Mouse (Mus musculus) embryo, embryonic 11 days (tissue): ENCODE data around the gene Trim25.
A peak's percentile ranks its signal among the peaks of the same experiment; 100 is the strongest.
"Not testable (repeated sequence)": the region's sequence is repeated elsewhere in the genome, so short reads cannot be mapped to it uniquely, and the experiment has no call there.

ENCODE experiments used
- DNase-seq: peaks from one replicate; pipeline ENCODE4 v3.0.0-alpha.2; 2015

Trim25 gene

DNA sequence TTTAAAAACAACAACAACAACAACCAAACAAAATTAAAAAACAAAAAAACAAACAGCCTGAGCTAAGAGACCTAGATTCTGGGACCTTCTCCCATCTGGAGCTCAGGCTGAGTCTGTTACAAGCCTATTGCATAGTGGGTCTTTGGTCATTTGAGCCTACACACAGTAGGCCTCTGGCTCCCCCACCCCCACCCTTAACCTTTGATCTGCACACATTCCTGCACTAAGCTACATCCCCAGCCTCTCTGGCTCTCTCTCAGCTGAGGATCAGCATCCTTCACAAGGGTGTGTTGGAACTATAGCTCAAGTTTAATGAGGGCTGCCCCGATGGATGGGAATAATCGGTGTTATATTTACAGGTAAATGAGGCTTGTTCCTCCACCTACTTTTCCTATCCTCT is 3.6 kb upstream of the Trim25 start:
- no peak for DNase-seq

DNA sequence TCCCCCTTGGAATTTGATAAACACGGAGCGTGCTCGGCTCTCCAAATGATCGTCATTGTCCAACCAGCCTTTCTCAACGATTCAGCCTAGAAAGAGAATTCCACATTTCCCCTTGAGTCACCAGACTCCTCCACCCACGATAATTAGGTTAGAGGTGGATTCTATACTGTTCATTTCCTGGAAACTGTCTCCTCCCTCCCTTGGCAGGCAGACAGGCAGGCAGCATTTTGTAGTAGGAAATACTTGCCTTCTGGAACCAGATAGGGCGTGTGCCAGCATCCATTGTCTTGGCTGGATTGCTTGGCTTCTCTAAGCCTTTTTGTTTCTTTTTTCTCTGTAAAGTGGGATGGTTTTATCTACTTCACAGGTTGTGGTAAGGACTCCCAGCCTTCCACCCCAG is 2.7 kb upstream of the Trim25 start:
- no peak for DNase-seq

DNA sequence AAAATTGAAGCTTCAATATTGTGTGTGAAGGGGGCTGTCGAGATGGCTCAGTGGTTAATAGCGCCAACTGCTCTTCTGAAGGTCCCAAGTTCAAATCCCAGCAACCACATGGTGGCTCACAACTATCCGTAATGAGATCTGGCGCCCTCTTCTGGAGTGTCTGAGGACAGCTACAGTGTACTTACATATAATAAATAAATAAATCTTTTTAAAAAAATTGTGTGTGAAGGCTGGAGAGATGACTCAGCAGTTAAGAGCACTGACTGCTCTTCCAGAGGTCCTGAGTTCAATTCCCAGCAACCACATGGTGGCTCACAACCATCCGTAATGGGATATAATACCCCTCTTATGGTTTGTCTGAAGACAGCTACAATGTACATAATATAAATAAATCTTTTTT is 1.8 kb upstream of the Trim25 start:
- not testable (repeated sequence) for DNase-seq

DNA sequence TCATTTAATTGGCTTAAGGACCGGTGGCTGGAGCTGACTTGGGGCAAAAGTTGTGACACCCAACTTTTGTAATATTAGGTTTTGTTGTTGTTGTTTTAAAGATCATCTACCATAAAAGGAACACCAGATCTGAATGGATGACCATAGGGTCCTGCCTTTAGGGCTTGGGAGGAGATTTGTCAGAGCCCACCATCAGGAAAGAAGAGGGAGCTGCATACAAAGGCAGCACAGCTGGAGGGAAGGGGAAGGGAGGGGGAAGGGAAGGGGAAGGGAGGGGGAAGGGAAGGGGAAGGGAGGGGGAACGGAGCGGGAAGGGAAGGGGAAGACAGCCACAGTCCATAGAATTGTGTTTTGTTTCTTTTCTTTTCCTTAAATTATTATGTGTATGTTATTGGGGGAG is 770 bp upstream of the Trim25 start:
- no peak for DNase-seq

DNA sequence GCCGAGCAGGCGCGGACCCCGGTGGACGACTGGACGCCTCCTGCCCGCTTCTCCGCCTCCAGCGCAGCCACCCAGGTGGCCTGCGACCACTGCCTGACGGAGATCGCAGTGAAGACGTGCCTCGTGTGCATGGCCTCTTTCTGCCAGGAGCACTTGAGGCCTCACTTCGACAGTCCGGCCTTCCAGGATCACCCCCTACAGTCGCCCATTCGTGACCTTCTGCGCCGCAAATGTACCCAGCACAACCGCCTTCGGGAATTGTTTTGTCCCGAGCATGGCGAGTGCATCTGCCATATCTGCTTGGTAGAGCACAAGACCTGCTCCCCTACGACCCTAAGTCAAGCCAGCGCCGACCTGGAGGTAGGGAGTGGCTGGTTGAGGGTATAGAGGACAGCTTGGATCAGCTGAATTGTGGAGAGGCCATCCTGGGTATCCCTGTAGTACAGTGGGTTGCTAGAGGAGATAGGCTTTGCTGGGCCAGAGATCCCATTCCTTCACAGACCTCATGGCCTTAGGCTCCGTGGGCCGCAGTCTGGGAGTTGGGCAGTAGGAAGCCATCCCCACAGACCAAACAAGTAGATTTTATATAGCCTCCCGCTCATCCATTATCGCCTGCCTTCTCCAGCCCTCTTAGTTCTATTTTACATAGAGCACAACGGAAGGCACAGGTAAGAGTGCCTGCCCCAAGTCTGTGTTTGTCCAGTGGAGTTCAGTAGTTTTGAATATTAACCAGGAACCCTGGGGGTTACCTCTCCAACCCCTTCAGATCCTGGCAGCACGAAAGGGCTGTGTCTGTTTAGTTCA is 749 bp downstream of the Trim25 start:
- DNase-seq: no peak

DNA sequence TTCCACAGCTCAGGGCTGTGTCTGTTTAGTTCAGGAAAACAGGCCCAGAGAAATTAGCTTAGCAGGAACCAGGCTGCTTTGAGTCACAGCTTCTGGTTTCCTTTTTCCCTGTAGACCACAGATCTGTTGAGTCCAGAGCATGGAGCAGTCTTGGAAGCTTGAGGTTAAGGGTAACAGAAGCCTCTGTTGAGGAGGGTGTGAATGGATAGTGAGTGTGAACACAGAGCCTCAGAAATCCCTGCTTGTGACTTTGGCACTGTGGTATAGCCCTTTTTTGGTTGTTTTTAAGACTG is 1.3 kb downstream of the Trim25 start:
- no peak for DNase-seq

DNA sequence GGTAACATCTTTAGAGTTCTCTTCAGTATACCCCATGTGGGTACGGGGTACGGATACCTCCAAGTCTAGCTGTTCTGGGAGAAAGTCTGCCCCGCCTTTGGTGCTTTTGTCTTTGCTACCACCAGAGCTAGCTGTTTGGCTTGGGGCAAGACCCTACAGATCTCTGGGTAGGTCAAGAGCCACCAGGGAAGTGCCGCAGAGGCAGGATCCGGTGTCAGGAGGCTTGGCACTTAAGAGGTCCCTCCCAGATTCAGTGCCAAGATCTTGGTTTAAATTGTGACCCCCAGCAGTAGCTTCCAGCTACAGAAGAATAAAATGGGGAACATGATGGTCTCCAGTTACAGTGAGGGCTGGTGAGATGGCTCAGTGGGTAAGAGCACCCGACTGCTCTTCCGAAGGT is 2.4 kb downstream of the Trim25 start:
- no peak for DNase-seq

DNA sequence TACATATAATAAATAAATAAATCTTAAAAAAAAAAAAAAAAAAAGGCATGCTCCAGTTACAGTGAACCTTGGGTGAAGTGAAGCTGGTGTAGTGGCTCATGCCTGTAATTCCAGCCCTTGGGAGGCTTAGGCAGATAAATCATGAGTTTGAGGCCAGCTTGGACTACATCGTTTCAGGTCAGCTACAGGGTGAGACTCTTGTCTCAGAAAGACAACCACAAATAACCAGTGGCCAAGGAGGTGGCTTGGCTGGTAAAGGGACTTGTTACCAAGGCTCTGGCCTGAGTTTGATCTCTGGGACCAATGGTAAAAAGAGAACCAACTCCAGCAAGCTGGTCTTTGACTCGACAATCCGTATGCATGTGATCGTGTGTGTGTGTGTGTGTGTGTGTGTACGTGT is 2.9 kb downstream of the Trim25 start:
- DNase-seq: no peak

DNA sequence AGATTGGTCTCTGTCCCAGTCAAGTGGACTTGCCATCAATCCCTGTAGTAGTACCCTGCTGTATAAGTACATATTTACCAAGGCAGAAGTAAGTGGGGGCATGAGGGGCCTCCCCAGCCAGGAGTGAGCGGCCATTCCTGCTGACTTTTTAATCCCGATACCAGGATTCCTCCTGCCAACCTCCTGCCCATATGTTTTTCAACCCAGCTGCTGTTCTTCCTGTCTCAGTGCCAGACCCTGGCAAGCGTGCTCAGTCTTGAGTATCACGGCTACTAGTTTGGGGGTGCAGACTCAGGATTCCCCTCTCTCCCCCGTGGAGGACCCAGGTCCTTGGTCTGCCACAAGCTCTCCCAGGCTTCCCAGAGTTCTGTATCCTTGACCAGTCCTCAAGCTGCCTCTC is 3.4 kb downstream of the Trim25 start:
- DNase-seq: no peak

DNA sequence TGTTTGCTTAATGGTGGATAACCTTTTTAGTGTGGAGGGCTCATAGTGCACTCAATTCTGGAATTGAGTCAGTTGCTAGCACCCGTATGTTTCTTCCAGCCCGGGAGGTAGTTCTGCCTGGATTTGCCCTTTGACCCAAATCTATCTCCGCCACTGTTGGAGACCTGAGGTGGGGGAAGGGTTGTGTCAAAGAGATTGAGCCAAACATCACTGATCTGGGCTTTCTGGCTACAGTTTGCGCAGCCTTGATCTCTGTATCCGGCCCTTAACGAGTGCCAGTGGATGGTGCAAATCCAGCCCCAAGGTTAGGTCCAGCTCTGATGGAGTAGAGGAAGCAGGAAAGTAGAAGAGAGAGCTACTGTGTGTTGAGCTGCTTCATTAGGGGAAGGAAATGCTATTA is 3.9 kb downstream of the Trim25 start:
- no peak for DNase-seq

DNA sequence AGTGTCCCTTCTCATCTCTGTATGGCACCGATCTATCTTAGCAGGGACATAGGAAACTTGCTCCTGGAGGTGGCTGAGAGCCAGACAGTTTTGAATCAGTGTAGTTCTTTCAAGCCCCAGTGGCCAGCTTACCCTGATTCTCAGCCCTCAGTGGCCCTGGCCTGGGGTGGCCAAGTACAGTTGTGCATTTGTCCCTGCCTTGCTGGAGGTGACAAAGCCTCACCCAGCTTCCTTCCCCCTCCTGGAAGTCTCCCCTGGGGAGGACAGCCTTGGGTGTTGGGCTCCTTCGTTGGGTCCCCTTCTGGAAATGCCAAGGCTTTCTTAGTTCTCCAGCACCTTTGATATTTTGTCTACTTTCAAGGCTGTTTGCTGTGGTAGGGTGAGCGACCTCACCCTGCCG is 4.5 kb downstream of the Trim25 start:
- DNase-seq: no peak

DNA sequence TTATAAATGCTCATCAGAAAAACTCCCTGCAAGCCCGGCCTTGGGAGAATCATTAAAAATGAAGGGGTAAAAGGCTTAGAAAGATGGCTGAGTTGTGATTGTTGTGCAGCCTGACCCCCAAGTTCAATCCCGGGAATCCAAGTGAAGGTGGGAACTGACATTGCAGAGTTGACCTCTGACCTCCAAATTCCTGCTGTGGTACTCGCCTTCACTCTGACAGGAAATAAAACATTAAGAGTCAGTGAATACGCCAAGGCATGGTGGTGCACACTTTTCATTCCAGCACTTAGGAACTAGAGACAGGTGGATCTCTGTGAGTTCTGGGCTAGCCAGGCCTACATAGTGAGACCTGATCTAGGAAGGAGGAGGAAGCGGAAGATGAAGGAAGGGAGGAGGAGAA is 6.3 kb downstream of the Trim25 start:
- DNase-seq: no peak

DNA sequence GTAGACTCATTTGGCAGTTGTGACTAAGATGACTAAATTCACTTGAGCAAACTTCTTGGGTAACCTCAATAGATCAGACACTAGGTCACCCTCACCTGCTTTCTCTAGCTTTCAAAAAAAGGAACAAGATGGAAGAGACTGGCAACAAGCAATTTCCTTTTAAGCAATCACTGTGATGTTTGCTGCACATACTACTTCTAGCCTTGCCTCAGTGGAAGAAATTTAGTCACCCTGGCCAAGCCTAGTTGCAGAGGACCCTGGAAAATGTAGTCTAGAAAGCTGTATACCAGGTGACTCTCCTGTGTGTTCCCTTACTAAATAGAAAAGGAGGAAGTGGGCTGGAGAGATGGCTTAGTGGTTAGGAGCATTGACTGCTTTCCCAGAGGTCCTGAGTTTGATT is 7.2 kb downstream of the Trim25 start:
- DNase-seq: no peak

DNA sequence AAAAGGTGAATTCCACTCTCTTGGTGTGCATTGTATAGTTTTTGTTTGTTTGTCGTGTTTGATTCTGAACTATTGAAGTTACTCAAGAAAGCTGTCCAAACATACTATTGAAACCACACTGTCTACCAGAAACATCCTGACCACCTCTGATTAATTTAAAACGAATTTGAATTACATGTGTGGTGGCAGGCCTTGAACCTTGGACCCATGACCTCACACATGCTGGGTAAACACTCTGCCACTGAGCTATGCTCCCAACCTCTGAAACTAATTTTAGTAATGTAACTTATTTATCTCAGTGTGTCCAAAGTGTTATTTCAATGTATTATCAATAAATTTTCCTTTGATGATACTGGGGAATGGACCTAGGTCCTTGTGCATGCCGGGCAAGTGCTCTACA is 8.4 kb downstream of the Trim25 start:
- DNase-seq: no peak

DNA sequence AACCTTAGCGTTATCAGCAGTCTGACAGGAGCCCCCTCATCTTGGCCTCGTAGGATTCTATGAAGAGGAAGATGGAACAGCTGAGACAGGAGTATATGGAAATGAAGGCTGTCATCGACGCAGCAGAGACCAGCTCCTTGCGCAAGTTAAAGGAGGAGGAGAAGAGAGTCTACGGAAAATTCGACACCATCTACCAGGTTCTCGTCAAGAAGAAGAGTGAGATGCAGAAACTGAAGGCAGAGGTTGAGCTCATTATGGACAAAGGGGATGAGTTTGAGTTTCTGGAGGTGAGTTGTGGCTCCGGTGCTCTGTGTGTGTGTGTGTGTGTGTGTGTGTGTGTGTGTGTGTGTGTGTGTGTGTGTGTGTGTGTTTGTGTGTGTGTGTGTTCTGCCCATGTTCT is 9.9 kb downstream of the Trim25 start:
- no peak for DNase-seq

DNA sequence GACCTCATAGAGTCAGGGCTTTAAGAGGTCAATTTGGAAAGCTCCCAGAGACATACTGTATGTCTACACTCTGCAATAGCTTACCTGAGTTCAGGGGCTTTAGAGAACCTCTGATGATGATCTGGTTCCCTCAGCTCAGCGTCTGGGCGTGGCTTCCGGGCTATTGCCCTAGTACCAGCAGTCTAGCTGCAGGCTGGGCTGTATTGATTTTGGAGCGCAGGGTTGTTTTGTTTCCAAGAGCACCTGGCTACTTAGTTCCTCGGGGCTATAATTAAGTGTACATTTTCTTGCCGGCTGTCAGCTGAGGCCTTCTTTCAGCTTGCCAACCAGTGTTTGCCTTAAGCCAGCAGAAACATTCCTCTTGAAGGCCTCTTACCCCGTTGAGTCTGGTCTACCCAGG is 10.3 kb downstream of the Trim25 start:
- no peak for DNase-seq

DNA sequence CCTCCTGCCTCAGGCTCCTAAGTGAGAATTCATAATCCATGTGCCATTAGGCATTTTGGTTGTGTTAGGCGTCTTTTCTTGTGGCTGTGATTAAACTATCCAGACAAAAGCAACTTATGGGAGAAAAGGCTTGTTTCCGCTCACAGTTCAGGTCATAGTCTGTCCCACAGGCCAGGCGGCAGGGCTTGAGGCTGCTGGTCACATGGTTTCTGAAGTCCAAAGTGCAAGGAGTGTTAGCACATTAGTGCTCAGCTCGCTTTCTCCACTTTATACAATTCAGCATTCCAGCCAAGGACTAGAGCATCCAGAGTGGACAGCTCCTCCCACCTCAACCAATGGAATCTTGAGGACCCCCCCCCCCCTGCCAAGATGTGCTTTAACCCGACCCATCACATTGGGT is 13.1 kb downstream of the Trim25 start:
- no peak for DNase-seq

DNA sequence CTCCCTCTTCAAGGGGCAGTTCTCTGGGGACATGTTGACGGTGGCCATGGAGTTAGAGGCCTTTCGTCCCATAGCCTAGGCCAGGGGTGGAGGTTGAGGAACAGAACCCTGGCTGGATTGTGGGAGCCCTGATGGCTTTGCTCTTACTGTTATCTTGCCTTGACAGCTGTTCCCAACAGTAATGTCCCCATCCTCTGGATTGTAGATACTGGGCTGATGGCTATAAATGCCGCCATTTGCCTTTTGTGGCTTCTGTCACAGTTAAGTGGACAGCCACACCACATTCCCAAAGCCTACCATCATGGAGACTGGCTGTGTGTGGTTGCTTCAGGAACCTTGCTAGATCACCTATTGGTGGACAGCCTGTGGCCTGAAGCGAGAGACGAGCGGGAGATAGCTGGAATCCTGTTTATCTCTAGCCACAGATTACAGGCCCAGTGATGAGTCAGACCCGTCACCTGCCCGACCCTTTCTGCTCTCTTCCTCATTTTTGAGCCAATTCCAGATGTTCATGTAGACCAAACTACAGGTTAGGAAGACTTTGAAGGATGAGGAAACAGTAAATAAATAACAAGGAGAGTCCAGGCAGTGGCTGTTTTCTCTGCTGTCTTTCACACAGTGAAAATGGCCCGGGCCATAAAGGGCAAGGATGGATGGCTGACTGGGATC is 18.5 kb downstream of the Trim25 start:
- DNase-seq: no peak

DNA sequence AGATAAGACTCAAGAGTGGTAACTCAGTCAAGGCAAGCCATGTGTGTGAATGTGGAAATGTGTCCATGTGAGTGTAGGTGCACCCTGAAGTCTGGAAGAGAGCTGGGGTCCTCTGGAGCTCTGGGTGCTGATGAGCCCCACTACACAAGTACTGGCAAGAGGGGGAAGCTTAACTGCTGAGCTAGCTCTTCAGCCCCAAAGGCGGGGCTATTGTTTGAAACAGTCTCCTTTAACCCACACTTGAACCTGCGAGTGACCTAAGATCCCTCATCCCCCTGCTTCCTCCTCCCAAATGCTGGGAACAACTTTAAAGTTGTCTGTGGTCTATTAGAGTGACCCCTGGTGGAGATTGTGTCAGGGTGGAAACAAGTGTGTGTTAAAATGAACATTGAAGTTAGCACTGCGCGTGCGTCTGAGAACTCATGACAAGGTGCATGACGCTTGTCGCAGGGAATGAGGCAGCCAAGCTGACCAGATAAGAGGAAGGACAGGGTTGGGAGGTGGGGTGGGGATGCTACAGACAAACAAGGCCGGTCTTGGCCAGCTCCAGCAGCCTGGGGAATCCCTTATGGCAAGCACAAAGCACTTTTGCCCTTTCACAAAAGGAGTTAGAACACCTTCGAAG is 21.6 kb downstream of the Trim25 start:
- peak; percentile 46 for DNase-seq

DNA sequence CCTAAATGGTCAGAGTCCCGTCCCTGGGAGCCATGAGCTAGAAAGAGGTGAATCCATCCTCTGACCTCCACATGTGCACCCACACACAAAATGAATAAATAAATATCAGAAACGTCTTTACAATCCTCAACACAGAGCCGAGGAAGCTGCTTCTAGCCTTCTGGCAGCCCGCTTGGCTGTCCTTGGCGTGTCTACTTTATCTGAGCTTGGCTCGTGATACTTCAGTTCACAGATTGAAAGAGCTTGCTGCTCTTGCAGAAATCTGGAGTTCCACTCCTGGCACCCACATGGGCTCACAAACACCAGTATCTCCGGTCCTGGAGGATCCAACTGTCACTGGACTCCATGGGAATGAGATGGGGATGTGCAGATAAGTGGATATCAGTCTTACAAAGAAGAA is 22.5 kb downstream of the Trim25 start:
- DNase-seq: no peak

DNA sequence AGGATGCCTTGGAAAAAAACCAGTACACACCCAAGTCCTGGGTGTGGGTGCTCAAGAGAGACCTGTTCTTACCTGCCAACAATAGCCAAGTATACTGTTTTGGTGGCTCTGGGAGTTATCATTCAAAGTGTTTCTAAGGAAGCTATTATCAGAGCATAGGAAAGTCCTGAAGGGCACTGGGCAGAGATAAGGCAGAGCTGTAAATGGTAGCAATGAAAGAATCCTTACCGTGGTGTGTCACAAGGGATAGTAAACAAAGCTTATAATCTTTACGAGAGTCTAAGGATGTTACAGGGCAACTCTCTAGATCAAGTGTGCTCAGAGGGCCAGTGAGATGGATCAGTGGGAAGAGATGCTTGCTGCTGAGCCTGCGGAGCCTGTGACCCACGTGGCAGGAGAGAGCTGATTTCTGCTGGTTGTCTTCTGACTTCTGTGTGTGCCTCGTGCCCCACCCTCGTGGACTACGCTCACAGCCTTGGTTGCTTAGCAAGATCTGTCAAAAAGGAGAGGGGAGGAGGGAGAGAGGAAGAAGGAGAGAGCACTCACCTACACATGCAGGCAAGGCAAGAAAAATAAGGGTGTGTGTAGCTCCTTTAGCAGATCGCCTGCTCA is 23.1 kb downstream of the Trim25 start:
- DNase-seq: no peak

DNA sequence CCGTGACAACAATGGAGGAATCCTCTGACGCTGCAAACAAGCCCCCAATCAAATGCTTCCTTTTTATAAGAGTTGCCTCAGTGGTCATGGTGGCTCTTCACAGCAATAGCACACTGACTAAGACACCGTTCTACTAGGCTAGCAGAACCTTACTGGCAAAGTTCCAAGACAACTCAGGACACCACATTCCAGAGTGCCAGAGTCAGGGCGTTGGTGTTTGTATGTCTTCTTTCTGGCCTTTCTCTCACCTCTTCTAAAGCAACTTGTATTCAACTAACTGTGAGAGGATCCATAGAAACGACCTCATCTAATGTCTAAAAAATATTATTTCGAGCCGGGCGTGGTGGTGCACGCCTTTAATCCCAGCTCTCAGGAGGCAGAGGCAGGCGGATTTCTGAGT is 24.3 kb downstream of the Trim25 start:
- no peak for DNase-seq

DNA sequence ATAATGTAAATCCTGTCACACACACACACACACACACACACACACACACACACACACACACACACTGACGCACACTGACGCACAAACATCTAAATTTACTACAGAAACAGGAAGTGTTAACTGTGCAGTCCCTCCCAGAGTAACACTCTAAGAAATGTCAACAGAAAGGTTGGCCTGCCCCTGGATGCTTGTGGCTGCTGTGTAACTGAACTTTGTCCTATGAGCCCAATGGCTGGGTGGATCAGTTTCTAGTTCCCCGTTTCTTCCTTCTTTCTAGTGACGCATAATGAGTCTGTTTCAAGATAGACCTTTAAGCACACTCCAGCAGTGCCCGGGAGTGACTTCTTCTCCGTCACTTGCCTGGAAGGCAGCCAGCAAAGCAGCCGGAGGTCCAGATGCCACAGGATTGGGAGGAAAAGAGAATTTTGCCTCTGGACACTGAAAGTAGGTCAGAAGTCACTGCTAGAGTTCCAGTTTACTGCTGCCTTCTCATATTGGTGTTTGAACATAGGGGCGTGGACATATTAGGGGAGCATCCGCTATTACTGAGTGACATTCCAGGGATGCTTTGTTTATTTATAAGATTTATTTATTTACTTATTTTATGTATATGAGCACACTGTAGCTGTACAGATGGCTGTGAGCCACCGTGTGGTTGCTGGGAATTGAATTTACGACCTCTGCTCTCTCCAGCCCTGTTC is 25.2 kb downstream of the Trim25 start:
- peak; percentile 38 for DNase-seq

DNA sequence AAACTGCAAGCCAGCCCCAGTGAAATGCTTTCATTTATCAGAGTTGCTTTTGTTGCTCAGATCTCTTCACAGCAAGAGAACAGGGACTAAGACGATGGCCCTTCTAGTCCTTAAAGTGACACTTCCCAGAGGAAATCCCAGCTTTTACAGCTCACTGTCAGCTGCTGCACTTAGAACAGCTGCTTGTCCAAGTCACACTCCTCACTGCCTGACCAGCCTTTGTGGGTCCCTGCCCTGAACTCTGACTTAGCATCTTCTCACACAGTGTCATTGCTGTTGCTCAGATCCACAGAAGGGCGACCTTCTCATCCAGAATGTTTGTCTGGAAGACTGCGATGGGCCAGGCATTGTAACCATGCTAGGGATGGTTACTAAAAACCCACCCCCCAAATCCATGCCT is 26.4 kb downstream of the Trim25 start:
- DNase-seq: no peak
